Mouse (Mus musculus) layer of hippocampus, adult 8-10 months (tissue): Measurements from ENCODE around the gene Cd22. TPM values are rescaled to one million over a fixed set of nuclear protein-coding genes. Genes with fewer than 3 reads are reported as not detected.
"Not testable (repeated sequence)": the region's sequence is repeated elsewhere in the genome, so short reads cannot be mapped to it uniquely, and the experiment has no call there.

ENCODE experiments used
- DNase-seq, 2 experiments: peaks; one replicate each; pipeline ENCODE4 v3.0.0; 2022; ENCODE audit warnings: low spot score in 2 of 2
- total RNA-seq, 4 experiments: library from RNA; stranded (reverse); gene quantifications; 2 replicates each; pipeline ENCODE4 v1.2.4; 2022

Gene Cd22
- total RNA-seq, 4 experiments from 2014 or later: 1.1 to 1.6 TPM; not detected in 2

DNA sequence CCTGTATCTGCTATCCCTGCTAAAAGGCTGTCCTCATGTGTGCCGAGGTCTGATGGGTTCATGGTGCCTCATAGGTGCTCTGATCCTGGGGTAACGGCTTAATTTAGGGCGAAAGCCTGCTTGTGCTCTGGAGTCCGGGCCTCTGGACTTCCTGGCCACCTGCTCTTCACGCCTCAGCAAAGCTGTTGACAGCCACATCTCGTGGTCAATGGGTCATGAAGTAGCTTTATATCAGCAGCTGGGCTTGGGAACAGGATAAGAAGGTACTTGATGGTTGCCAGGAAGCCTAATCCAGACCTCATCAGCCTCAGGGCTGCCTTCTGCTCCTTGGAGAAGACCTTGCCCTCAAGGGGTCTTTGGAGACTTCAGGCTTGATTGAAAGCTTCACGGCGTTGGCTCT is 16.8 kb downstream of the Cd22 start:
- DNase-seq: no peak

DNA sequence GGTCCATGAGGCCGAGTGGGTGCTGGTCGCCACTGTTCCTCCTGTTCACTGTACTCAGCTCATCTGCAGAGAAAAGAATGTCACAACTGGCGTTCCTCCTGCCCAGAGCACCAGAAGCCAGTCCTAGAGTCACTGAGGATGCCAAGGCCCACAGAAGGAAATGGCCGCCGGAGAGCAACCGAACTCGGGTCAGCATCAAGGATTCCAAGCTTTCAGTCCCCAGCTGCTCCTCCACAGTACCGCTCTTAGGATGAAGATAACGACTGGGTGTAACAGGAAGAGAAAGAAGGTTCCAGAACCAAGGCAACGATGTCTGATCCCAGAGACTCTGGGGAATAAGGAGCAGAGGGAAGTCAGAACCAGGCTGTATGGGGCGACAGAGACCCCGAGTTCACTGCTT is 18.7 kb downstream of the Cd22 start, which contains the start of gene Ffar1:
TSS of gene Ffar1 (minus strand) at position 101 of the 400 bp plus-strand sequence.
- DNase-seq: no peak

DNA sequence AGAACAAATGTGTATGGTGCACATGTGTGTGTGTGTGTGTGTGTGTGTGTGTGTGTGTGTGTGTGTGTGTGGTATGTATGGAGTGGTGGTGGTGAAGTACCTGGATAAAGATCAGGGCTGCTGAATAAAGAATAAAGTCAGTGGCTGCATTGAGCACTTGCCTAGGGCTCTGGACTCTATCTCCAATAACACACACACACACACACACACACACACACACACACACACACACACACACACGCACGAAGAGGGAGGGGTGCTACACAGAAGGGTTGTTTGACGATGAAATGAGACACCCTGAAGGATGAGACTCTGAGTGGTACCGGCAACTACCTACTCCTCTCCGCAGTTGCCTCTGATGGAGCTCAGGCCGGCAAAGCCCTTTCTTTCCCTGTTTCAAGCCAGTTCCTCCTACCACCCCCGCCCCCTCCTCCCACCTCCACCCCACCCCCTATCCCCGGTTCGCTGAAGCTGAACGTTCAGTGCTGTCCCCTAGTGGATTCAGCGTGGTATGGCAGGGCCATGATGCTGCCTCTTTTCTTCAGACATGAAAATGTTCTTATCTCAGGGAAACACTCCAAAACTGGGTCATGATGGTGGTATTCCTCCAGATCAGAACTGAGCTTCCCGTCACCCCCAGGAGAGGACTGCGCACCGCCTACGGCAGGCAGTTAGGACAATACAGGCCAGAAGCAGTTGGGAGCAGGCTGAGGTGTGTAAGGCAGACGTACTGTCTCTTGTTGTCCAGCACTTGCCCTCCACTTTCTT is 20.3 kb downstream of the Cd22 start:
- peak; percentile 14 to 58 for DNase-seq

DNA sequence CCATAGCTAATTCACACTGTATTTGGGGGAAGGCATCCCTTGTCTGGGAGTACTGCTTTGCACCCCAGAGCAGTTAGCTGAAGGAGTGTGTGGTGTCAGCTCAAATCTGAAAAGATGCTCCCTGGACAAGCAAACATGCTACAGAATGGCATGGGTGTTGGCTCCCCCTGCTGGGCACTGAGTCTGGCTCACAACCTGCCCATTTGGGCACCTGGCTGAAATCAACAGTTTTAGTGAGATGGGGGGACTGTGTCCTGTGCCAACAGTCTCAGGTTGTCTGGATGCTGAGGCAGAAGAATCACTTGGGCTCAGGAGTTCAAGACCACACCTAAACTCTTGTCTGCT is 20.9 kb downstream of the Cd22 start:
- peak; percentile 46 to 77 for DNase-seq

DNA sequence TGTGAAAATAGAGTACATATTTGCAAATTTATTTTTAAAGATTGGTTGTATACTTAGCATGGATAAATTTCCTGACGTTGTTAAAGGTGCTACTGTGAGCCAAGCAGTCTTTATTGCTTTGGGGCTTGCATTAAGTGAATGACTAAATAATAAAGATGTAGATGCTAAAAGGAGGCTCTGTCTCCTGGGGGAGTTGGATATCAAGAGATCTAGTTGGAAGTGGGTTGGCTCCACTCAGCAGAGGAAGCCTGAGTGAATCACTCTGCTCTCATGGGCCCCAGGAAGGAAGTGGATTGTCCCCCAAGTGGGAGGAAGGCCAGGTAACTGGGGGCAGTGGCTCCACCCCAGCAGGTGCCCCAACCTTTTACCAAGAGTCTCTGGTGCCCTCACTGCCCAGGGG is 22.4 kb downstream of the Cd22 start:
- no peak for DNase-seq

DNA sequence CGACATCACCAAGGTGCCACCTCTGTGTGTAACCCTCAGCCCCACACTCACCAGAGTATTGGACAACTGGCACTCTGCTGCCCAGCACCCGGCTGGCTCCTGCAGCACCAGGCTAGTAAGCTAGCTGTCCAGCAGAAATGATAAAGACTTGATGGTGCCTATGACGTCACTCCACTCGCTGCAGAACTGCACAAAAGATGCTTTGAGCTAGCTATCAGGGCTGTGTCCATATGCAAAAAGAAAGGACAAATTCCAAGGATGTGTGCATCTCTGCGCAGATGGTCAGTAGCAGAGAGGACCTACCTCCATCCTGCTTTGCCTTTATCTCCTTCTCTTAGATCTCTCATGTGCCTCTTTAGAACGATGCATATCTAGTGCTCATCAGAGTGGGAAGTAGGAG is 24.1 kb downstream of the Cd22 start, which contains the start of gene Ffar3:
TSS of gene Ffar3 (minus strand) at position 101 of the 400 bp plus-strand sequence.
- DNase-seq: no peak

DNA sequence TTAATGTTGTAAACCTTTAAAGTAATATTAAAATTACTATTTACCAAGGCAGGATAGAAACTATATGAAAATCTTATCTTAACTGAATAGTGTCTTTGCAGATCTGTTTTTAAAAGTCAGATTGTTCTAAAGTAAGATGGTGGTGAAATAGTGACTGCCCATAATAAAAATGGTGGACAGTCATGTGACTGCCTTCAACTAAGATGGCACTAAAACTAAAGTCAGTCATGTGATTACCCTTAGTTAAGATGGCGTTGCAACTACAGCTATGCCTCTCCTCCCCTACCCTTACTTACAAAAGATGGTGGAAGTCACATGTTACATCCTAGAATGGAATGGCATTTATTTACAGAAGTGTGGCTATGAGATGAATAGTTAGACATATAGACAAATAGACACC is 28.7 kb downstream of the Cd22 start:
- DNase-seq: no peak

DNA sequence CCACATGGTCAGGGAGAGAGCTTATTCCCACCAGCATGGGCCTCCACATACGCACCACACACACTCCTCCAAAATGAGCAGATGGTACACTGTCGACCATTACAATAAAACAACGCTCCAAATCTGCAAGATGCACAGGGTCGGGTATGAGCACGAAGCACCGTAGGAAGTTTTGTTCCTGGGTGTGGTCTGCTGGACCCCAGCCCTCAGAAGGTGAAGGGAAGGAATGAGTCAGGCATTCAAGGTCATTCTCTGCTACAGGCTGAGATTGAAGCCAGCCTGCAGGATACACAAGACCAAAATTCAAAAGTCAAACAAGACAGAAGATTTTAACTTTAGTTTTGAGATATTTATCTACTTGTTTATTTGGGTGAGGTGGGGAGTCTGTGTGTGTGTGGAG is 32.2 kb downstream of the Cd22 start:
- DNase-seq: no peak

DNA sequence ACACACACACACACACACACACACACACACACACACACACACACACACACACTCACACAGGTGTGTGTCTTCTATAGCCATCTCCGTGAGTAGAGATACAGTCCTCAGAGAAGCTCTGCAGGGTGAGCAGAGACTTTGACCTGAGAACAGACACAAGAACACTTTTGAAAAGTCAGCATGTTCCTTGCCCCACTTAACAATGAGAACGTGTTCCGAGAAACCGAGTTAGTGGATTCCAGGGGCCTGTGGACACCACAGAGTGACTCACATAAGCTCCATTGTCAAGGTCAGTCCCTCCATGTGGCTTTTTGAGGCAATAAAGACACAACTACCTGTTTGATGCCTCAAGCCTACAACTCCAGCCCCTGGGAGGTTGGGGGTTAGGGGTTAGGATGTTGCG is 32.8 kb downstream of the Cd22 start:
- no peak for DNase-seq

DNA sequence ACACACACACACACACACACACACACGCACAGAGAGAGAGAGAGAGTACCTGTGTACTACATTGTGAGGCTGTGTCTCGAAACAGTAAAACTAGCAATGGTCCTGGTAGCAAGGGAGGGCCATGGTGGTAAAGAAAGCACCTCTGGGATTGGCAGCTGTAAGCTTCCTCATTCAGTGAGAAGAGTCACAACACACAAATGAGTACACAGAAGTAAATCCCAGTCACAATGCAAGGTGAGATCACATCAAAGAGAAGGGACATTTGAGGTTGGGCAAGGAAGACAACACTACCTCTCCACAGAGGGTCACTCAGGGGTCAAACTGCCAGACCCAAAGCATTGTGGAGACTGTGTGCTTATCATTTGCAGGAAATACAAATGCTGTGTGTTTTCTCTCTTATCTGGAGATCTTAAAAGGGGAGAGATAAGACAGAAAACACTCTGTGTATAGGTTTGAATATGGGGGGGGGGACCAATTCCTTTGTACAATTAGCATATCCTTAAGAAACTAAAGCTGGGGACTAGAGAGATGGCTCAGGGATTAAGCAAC is 33.6 kb downstream of the Cd22 start:
- no peak for DNase-seq

DNA sequence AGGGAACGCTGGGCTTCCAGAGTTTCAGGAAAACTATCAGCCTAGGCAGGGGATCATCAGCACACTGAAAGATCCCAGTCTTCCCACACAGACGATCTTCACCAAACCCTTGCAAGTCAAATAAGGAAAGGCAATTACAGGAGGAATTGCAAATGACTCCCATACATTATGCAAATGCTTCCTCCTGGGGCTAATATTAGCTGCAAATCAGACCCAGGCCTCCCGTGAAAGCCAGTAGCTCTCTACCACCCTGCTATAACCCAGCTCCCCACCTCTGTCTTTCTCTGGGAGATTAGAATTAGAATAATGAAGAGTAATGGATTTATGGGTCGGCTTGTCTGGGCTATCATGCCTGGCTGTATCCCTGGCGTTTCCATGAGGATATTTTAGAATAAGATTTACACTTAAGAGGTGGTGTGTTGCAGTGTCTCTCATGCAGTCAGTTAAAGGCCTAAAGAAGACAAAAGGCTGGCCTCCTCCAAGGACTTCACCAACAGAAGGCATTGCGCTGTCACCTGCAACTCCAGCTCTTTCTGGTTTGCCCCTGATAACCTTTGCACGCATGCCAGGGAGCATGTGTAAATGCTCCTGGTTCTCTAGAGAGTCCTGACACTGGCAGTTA is 35.4 kb downstream of the Cd22 start:
- no peak for DNase-seq

DNA sequence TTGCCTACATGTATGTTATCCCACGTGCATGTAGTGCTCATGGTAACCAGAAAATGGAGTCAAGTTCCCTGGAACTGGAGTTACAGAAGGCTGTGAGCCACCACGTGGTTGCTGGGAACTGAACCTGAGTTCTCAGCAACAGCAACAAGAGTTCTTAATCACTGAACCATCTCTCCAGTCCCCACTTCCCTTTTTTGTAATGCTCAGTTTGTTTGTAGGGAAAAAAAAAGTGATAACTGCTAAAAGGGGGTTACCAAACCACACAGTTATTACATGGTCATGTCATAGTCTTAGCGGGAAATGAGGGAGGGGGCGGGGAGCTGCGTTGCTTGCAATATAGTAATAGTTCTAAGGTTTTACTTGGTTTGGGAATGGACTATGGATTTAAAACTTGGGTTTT is 38.0 kb downstream of the Cd22 start:
- DNase-seq: no peak

DNA sequence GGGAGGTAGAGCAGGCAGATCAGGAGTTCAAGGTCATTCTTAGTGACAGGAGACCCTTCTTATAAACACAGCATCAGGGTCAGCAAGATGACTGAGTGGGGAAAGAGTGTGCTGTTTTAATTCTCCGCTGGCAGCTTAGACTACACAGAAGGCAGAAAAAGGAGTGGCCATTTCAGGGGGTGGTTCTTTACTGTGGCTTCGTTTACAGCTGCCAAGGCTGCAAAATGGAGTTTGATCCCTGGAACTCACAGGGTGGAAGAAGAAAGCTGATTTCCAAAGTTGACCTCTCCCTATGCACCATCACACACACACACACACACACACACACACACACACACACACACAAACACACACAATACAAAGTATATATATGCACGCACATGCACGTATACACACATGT is 38.8 kb downstream of the Cd22 start:
- DNase-seq: no peak

DNA sequence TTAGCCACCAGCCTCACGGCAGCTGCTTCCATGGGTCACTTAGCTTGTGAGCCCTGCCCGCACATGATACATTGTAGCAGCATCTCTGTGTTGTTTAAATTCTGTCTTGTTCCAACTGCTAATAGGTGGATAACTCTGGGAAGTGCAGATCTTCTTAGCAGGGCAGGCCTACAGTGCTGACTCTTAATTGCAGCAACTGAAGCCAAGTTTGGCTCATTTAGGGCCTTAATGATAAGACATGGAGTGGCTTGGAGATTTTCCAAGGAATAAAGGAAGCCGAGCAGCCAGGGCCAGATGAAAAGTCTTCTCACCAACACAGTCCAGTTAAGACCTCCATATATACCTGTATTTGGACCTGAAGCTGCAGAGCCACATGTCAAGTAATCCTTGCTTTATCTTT is 39.8 kb downstream of the Cd22 start:
- no peak for DNase-seq

DNA sequence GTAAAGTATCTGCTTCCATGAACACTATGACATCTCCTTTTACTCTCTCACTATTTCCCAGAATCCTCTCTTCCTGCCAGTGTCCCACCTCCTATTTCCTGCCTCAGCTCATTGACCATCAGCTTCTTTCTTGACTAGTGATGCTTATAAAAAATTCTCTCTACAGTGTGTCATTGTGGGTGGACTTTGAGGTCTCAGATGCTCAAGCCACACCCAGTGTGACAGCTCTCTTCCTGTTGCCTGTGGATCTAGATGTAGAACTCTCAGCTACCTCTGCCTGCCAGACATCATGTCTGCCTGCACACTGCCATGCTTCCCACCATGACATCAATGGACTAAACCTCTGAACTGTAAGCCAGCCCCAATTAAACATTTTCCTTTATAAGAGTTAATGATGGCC is 42.9 kb downstream of the Cd22 start:
- no peak for DNase-seq

DNA sequence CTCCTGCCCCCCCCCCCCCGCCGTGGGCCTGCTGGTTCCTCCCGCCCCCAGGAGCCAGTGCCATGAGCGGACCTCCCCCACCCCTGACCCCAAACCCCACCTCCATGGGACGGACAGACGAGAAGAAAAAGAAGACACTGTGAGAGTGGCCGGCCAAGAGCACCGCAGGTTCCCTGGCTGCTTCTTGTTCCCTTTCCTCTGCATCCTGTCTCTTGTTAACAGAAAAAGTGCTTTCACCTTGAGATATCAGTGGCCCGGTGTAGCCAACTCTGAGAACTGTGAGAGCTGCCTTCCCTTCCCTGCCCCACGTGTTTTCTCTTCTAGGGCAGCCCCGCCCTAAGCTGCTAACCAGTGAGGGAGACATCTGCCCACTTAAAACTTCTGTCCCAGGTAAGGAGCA is 47.5 kb downstream of the Cd22 start:
- DNase-seq: not testable (repeated sequence)

DNA sequence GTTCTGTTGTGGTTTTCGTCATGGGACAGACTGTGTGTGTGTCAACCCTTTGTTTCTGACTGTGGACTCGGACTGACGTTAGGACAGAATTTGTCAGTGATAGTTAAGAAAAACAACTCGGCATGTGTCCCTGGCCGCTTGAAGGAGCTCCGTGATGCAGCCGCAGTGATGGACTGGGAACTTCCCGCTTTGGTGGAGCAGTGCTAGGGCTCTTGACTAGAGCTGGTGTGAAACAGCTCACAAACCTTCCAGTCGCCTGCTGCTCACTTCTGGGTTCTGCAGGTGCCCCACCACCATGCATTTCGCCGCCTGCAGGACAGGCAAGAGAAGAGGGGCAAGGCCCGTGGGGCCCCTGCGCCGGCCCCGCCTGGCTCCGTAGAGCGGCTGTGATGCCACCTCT is 47.9 kb downstream of the Cd22 start:
- DNase-seq: no peak

DNA sequence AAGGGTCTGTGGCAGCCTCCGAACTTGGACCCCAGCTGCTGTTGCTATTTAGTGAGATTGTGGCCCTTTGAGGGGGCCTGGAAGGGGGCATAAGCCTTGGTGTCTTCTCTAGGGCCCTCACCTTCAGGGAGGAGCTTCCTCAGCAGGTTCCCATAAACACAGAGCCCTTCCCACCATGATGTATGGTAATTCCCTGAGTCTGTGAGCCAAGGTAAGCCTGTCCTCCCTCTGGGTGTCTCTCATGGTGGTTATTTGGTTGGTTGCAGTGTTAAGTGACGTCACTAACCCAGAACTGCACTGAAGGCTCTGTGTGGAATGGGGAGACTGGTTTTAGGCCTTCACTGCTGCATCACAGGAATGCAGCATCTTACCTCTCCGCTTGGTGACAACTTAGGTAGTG is 50.7 kb downstream of the Cd22 start:
- no peak for DNase-seq

DNA sequence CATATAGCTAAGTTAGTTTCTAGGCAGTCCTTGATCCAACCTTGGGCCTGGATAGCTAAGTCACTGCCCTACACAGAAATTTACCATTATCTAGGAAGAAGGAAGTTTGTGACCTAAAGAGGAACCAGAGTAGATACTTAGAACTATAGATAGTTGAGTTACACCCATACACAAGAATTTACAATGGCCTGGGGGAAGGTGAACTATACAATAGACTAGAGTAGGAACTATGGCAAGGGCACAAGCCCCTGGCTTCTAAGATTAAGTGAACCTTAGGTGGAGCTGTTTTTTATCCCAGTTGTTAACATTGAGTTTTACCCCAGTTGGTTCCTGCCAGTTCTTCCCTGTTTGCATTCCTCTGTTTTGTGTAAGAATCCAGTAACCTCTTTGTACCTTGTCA is 51.3 kb downstream of the Cd22 start:
- DNase-seq: not testable (repeated sequence)

DNA sequence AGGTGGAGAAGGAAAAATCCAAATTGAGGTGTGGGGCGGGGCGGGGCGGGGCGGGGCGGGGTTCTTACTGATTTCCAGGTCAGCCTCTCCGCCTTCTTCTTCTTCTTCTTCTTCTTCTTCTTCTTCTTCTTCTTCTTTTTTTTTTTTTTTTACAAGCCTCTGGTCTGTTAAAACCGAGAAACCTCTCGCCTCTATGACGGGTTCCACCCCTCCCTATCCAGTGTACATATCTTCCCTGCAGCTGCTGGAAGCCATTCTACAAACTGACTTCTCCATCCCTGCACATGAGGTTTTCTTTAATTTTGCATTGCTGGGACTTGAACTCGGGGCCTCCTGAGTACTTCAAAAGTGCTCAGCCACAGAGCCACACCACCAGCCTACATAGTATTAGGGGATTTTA is 53.5 kb downstream of the Cd22 start:
- no peak for DNase-seq

DNA sequence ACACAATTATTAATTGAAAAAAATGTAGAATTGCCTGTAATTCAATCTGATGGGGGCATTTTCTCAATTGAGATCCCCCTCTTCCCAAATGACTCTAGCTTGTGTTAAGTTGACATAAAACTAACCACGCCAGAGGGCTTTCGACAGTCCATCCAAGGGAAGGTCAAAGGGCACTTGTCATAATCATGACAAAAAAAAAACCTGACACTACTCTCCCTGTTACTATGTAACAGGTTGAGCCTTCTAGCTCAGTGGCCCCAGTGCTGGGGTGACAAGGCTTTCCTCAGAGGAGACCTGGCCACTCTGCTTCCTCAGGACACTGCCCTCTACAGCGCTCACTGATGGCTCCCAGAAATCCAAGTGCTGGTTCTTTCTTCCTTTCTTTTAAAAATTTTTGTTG is 55.8 kb downstream of the Cd22 start:
- DNase-seq: no peak

DNA sequence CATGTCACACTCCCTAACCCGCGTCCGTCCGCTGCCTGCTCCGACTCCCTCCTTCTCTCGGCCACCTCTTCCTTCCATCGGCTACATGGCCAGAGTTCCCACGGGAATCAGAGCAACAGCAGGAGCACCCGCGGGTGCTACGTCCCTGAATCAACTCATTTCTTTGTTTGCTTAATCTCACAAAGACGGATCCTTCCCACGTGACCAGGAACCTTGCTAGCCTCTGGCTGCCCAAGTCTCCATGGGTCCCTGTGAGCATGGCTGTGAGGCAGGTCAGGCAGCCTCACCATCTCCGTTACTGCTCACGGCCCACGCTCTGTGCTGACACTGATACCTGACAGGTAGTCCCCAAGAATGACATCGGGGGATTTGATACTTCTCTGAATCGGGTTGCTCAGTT is 56.5 kb downstream of the Cd22 start, which contains the start of gene Ffar2:
TSS of gene Ffar2 (minus strand) at position 101 of the 400 bp plus-strand sequence.
- no peak for DNase-seq

DNA sequence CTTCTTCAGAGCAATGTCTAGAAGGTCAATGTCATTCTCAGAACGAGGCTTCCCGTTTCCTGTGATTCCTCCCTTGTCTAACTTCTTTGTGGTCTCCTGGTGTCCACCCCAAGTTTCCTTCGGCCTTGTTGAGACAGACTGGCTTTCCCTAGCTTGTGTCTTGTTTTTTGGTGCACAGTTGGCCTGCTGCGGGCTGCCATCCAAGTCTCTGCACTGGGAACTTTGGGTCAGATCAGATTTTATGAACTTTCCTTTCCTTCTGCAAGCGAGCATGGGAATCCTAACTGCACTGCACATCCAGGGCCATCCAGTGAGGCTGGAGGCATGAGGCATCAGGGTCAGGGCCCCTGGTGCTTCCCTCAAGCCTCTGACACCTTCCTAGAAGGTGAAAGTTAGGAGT is 58.6 kb downstream of the Cd22 start:
- no peak for DNase-seq
